Mouse (Mus musculus): ENCODE results near the gene Tsc22d1. TPM values are rescaled to one million over a fixed set of nuclear protein-coding genes. Genes with fewer than 3 reads are reported as not detected.

The Tsc22d1 gene
- polyA plus RNA-seq, 1 experiment from 2014 or later: 644 TPM

DNA sequence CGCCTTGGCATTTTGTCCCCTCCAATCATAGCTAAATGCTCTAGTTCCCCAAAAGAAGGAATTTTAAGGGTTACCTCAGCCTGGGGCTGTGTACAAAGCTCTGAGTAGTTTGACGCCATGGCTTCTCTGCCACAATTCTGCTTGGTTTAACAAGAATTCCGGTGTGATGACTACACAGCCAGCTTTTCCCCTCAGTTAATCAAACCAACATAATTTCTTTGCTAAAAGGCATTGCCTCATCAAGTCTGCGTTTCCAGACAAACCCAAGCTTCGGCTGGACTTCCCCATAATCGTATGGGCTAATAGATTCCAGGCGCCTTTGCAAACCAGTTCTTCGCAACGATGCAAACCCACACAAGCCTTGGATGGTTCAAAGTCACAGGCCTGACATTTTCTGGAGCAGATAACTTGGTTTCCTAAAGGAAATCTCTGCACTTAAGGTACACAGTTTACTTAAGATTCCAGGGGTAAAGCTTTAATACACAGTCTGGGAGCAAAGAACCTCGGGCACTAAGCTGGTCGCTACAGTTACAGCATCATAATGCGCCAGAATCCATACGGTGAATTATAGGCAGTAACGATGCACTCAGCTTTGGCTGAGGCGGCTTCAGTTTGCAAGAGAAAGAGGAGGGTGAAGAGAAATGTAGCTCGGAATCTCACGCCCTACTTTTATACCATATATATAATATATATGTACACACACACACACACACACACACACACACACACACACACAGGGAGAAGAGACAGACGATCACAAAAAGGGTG is 140.7 kb downstream of the Tsc22d1 start:
- H3K27ac ChIP-seq: peak overlapping the region; percentile 84
- peak overlapping the region; percentile 84 for H3K4me2 ChIP-seq (replicated peaks)
- no peaks in the 10 kb centered on the region; the same call in 1 of the 2 replicates for H3K27me3 ChIP-seq
- H3K4me3 ChIP-seq (replicated peaks): peak overlapping the region; percentile 72
- no peaks in the 10 kb centered on the region for H3K9me3 ChIP-seq
- ATAC-seq: peak; percentile 58
- 61% methylated on average over 18 of the region's 18 CpGs for WGBS
- peak overlapping the region; percentile 85 for H3K9ac ChIP-seq (replicated peaks)
- H3K4me1 ChIP-seq (replicated peaks): peaks cover 24% of the 10 kb centered on the region
- no peaks in the 10 kb centered on the region for H3K36me3 ChIP-seq

DNA sequence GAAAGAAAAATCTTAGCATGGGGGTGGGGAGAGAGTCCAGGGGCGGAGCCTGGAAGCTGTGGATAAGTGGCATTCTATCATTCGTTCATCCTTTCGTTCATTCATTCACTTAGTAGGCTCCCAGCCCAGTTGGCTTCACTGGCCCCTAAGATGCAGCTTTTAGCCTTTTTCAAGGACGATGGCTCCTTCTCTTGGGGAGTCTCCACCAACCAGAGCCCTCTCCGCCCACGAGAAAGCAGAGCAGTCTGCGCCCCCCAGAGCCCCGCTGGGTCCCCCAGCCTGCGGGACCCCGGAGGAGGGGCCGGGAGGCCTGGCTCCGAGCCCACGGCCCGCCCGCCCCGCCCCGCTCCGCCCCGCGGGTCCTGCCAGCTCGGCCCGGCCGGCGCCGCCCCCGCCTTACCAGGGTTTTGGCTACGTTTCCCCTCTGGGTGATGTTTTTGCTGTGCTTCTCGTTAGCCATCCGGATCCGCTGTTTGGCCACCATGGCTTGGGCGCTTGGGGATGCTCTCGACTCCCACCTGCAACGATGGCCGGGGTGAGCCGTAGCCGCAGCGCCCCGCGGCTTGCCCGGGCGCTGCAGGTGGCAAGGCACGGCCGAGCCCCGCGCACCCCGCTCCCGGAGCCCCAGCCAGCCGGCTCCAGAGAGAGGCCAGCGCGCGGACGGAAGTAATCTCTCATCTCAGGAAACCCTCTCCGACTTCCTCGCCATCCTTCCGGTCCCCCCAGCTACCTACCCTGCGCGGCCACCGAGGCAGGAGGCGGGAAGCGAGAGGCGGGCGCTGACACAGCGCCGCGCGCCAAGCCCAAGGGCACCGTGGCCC is 141.5 kb downstream of the Tsc22d1 start:
- H3K4me1 ChIP-seq (replicated peaks): peaks cover 24% of the 10 kb centered on the region
- H3K27me3 ChIP-seq: no peaks in the 10 kb centered on the region; the same call in 1 of the 2 replicates
- peak; percentile 85 for ATAC-seq
- peak overlapping the region; percentile 84 for H3K4me2 ChIP-seq (replicated peaks)
- 1% methylated on average over 61 of the region's 67 CpGs for WGBS
- H3K27ac ChIP-seq: peak overlapping the region; percentile 84
- peak overlapping the region; percentile 85 for H3K9ac ChIP-seq (replicated peaks)
- H3K4me3 ChIP-seq (replicated peaks): peak overlapping the region; percentile 72
- no peaks in the 10 kb centered on the region for H3K36me3 ChIP-seq
- no peaks in the 10 kb centered on the region for H3K9me3 ChIP-seq

DNA sequence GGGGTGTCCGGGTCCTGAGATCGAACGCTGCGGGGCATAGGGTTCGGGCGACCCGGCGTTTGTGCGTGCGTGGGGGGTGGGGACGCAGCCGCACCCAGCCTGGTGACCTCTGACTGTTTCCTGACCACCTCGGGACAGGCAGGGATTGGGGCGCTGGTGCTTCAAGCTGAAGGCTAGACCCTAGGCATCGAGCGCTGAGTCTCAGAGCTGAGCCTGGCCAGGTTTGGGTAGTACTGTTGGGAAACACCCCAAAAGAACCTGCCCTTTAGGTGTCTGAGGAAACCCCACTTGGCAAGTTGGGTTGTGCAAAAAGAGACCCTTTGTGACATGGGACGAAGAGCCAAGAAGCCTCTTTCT is 142.1 kb downstream of the Tsc22d1 start, which contains the start of gene Serp2:
TSS of gene Serp2 (minus strand) at position 38 of the 357 bp plus-strand sequence.
- Histone ChIP-seq H3K27me3 (no peaks in the 10 kb centered on the region; the same call in 1 of the 2 replicates), H3K9ac (replicated peaks) (peak within 1 kb of the TSS; percentile 85), H3K9me3 (no peaks in the 10 kb centered on the region), H3K4me2 (replicated peaks) (peak within 1 kb of the TSS; percentile 84), H3K36me3 (no peaks in the 10 kb centered on the region), H3K4me1 (replicated peaks) (peaks cover 24% of the 10 kb centered on the region), H3K27ac (peak within 1 kb of the TSS; percentile 84), H3K4me3 (replicated peaks) (peak within 1 kb of the TSS; percentile 72)
- whole genome bisulfite sequencing: 8% methylated on average over 17 of the region's 17 CpGs
- peak; percentile 64; the same call in 1 of the 2 replicates for ATAC-seq

Other genes with a start within 250 kb of the Tsc22d1 start
- gene Serp2, start 141.9 kb downstream of the Tsc22d1 start, polyA plus RNA-seq (2015; fragmentation: Nextera tagmentation; extraction: Ambion mirVana): 102 and 109 TPM in 2 replicates

Data from midbrain, embryonic 13.5 days (tissue).